Comparison of ENCODE assay signal across 22 mouse cellular contexts in genomic region chr5:128708929-128709328, GRCm38 (mm10). TPM values are rescaled to one million over a fixed set of nuclear protein-coding genes. Genes with fewer than 3 reads are reported as not detected.
"Had no signal": no experiment of that assay in that cellular context is flagged by ENCODE, and none has a peak within 500 bp of the region (broad histone marks: within the 10 kb centered on the region; RNA-seq: fewer than 3 reads in every experiment).

No protein-coding gene starts in this region.

- ATAC-seq: liver, postnatal 0 days; lung, postnatal 0 days; midbrain, embryonic 13.5 days had no signal

- H3K4me3 ChIP-seq: limb, embryonic 12.5 days; limb, embryonic 15.5 days; midbrain, embryonic 13.5 days had no signal

- H3K36me3 ChIP-seq: limb, embryonic 12.5 days; limb, embryonic 15.5 days; midbrain, embryonic 13.5 days had no signal

- H3K27me3 ChIP-seq: limb, embryonic 12.5 days; limb, embryonic 15.5 days; midbrain, embryonic 13.5 days had no signal

- H3K27ac ChIP-seq: kidney, postnatal 0 days; limb, embryonic 12.5 days; limb, embryonic 15.5 days; liver, embryonic 14.5 days; macrophage; midbrain, embryonic 13.5 days had no signal

- H3K4me2 ChIP-seq: limb, embryonic 12.5 days; limb, embryonic 15.5 days; liver, embryonic 11.5 days; lung, embryonic 14.5 days; midbrain, embryonic 13.5 days had no signal

- H3K9ac ChIP-seq: limb, embryonic 12.5 days; limb, embryonic 15.5 days; liver, embryonic 14.5 days; liver, postnatal 0 days; lung, embryonic 14.5 days; midbrain, embryonic 13.5 days had no signal

- H3K9me3 ChIP-seq: limb, embryonic 15.5 days; midbrain, embryonic 13.5 days had no signal

- DNase-seq: kidney, postnatal 36 days; left cerebral cortex, postnatal 4 days; liver, postnatal 0 days; lung, embryonic 14.5 days; thymus, adult 18-20 months; thymus, postnatal 36 days had no signal

RNA-seq across cellular contexts. Expression of gene Piwil1, which starts 6.6 kb away (rescaled TPM):
- total RNA-seq: layer of hippocampus, adult 8-10 months; megakaryocyte, adult 5-6 weeks had no signal
- polyA plus RNA-seq: kidney, embryonic 14.5 days; kidney, postnatal 0 days; limb, embryonic 12.5 days; limb, embryonic 15.5 days; liver, embryonic 11.5 days; liver, embryonic 14.5 days; liver, postnatal 0 days; lung, embryonic 14.5 days; lung, postnatal 0 days; macrophage; neural tube, embryonic 11.5 days; small intestine, adult 2 months; spleen, adult 2 months; stomach, embryonic 16.5 days; urinary bladder, adult 2 months had no signal
